Mouse (Mus musculus) MEL-GATA-1-ER (cell line): Measurements from ENCODE around the gene Dcaf4.

ENCODE experiments used
- DNase-seq: peaks from one replicate; pipeline ENCODE4 v3.0.0-alpha.2; 2012; ENCODE audit warnings: low read depth; ENCODE audit errors: extremely low read depth

The Dcaf4 gene

DNA sequence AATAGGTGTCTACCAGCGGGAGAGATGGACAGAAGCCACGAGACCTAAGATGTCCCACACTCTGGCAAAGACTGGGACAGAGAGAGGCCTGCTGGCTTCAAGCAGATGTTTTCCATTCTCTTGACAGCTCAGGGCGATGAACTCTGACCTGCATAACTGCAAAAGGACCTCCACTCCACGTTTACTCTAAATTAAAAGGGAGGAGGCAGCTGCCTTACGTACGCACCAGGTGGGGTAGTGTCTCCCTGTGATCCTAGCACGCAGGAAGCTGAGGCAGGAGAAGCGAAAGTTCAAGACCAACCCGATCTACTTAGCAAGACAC lies 24.3 kb upstream of the Dcaf4 start:
- DNase-seq, result no peak

DNA sequence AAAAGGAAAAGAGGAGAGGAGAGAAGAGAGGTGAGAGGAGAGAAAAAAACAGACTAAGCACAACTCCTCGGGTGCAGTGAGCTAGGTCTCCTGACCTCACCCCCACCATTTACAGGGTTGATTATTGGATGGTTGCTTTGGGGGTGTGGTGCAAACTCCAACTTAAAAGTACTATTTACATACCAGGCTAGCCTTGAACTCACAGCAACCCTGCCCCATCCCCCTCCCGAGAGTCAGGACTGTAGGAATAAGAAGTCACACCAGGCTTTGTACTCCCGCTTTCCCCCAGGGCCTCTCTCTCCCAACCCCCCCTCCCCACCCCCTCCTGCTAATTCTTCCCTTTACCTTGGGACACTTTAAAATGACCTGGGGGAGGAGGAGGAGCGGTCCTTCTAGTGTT lies 23.9 kb upstream of the Dcaf4 start:
- no peak for DNase-seq

DNA sequence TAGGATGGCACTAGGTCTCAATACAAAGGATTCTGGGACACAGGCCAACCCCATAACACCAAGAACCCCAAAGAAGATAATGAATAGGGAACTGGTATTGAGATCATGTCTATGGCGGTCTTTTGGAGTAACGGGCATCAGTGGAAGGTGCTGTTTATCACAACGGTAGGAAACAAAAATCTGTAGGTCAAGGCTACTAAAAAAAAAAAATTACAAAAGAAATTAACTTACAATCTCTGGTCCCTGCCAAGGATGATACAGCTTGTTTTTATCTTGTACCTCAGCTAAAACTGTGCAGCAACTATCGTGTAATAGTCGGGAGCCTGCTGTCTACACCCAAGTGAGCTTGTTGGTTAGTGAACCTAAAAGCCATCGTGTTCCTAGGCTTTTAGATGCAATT lies 23.5 kb upstream of the Dcaf4 start:
- peak; percentile 76 for DNase-seq

DNA sequence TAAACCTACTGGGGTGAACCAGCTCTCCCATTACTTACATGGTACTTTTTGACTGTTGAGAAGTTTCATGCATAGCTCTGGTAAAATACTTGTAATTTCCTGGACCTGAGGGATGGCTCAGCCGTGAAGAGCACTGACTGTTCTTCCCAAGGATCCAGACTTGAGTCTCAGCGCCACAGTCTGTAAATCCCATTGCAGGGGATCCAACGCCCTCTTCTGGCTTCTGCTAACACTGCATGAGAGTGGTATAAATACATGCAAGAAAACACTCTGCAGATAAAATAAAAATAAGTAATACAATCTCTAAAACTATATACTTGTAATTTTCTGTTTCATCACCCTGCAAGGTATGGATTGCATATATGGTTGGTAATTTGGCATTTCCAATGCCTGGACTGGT lies 22.3 kb upstream of the Dcaf4 start:
- DNase-seq, result no peak

DNA sequence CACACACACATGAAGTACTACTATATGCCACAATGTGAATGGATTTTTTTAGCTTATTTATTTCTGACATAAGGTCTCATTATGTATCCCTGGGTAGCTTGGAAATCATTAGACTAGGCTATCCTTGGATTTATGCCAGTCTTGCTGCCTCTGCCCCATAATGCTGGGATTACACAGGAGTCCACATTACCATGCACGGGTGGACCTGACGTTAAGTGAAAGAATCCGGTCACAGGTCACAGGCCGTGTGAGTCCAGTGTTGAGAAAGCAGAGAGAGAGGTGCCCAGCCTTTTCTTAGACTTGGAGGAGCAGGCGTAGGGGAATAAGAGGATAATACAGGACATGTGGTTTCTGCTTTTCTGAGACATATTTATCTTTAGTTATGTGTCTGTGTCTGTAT lies 21.0 kb upstream of the Dcaf4 start:
- no peak for DNase-seq

DNA sequence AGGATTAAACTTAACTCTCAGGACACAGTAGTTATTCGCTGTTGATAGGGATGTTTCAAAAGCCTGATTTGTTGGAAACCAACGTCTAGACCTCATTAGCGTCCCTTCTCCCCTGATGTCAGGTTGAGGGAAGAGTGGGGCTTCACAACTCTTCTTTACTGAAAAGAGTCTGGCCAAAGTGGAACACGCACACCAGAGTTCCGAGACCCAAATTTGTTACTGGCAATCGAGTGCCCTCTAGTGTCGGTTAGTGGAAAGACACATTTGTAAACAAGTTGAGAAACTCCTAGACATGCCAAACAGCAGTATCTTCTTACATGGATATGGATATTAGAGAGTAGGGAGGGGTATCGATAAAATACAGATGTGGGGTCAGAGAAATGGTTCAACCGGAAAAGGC lies 18.1 kb upstream of the Dcaf4 start:
- DNase-seq, result peak; percentile 64

DNA sequence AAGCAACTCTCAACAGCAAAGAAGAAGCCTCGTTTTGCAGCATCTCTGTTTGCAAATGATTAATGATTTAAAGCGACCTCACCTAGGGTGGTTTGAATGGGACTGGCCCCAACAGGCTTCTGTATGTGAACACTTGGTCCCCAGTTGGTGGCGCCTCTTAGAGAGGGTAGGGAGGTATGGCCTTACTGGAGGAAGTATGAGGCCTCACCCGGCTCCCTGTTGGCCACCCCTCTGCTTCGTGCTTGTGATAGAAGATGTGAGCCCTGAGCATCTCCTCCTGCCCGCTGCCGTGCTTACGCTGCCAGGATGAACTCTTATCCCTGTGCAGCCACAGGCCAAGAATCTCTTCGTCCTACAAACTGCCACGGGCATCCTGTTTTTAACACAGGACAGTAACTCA lies 13.7 kb upstream of the Dcaf4 start:
- DNase-seq, result no peak

DNA sequence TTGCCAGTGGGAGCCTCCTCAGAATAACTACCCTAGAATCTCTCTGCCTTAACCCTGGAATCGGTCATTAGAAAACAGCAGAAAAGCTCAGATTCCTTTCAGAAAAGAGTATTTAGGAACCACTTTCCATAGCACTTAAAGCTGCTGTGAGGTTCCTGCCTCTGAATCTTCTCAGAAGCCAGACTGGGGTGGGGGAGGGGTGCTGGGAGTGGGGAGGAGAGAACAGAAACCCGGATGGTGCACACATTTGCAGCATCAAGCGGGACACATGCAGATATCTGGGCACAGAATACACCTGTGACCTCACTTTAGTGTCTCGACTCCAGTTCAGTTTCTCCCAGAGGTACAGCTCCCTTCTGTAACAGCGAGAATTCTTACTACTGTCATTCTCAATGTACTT lies 9.7 kb upstream of the Dcaf4 start:
- no peak for DNase-seq

DNA sequence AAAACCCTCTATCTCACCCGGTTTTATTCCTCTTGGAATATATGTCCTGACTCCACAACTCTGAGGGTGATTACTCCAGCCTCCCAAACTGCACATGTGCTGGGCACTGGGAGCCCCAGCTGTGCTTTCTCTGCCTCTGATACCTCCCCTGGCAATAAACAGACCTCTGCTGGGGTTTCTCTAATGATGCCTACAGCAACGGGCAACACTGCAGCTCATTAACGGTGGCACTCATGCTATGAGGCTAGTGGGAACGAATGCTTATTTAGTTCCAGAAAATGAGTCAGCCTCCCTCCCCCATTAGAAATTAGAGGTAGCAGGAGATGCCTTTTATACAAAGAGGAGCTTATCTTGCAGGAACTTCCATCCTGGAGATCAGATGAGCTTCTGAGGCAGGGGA lies 7.5 kb upstream of the Dcaf4 start:
- DNase-seq, result no peak

DNA sequence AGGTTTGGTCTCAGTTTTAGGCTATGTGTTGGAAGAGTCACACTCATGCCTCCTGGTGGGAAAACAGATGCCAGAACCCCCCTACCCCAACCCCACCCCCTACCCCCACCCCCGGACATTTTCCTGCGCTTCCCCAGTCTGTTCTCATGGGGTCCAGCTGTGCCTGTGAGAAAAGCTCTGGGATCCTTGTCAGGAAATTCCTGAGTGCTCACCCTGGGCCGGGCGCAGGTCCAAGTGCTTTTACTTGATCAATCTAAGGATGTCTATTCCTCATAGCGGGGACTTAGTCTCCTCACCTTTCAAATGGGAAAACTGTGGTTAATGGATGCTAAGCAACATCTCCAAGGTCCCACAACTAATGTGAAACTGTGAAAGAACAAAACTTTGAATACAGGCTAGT lies 7.1 kb upstream of the Dcaf4 start:
- no peak for DNase-seq

DNA sequence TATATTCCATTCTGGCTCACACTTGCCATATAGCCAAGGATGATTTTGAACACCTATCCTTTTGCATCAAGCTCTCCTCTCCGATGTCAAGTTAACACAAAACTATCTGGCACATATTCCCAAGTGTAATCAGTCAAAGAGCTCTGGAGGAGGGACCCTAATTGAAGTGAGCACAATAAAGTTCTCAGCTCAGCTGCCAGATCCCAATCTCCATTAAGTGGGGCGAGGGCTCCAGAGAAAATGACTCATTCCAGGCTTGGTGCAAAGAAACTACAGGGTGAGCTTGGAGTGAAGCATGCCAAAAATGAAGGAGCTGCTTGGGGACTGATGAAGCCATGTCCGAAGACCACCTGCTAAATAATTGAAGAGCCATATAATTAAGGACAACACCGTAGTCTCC lies 6.0 kb upstream of the Dcaf4 start:
- no peak for DNase-seq

DNA sequence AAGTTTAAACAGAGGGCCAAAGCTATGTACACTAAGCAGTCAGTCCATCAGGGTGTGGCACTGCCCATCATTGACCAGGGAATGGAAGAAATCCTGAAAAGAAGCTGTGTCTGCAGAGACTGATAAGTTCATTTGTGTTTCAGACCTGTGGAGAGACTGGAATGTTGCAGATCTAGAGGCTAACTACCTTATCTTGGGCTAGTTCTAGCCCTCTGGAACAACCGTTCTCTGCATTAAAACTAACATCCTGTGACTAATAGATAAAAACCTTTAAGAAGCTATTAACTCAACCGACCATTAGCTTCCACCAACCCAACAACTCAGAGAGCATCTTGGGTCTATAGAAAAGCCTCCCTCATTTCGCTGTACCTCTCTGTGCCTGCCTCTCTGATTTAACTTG lies 2.7 kb upstream of the Dcaf4 start:
- DNase-seq, result no peak

DNA sequence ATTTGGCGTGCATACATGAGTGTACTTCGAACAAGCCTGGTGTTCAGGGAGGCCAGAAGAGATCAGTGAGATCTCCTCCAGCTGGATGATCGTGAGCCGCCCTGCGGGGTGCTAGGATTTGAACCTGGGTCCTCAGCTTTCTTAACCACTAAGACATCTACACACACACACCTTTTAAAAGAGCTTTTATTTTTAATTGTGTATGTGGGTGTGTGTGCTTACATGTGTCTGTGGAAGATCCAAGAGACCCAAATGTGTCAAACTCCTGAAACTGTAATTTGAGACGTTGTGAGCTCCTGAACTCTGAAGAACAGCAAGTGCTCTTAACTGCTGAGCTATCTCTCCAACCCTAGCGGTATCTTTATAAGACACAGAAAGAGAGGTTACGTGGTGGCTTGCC lies 817 bp downstream of the Dcaf4 start:
- DNase-seq, result no peak

DNA sequence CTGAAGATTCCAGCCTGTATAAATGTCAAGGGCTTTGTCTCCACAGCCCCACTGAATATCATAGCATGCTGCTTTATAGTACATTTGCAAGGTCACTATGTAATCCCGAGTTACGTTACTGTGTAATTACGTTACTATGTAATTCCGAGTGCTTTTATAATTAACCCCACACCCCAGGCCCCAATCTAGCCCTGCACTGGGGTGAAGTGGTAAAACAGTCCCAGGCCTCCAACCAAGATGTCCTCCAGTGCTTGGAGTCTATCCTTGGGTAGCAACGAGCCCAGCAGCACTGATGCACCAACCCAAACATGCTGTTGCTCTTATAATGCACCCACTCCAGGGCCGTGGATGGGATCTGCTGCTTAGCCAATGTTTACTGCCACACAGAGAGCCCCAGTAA lies 2.8 kb downstream of the Dcaf4 start:
- DNase-seq, result no peak

DNA sequence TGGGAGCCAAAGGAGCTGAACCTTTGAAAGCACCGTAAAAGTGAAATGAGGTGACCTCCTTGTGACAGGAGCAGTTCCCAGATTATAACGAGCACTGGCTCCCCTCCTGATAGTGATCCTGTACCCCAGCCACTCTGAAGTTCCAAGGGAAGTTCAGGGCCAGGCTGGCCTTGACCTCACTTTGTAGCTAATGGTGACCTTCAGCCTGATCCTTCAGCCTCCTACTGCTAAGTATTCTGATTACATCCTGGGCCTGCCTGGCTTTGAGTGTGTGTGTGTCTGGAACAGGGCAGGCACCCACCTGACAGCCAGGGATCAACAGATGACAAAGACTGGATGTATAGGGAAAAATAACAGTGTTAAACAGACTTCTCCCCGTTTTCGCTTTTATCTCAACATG lies 3.6 kb downstream of the Dcaf4 start:
- DNase-seq, result no peak

DNA sequence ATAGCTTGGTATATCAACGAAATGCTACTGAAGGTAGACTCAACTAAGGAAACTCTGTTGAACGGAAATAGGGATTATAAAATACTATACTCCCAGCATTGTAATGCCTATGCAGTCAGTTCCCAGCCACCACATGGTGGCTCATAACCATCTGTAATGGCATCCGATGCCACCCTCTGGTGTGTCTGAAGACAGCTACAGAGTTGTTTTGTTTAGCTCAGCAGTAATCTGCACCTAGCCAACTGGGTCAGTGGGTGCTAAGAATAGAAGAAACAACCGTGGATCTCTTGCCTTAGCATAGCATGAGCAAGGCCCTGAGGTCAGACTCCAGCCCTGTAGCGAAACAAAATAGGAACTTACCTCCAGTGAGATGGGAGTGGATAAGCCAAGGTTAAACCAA lies 4.1 kb downstream of the Dcaf4 start:
- no peak for DNase-seq

DNA sequence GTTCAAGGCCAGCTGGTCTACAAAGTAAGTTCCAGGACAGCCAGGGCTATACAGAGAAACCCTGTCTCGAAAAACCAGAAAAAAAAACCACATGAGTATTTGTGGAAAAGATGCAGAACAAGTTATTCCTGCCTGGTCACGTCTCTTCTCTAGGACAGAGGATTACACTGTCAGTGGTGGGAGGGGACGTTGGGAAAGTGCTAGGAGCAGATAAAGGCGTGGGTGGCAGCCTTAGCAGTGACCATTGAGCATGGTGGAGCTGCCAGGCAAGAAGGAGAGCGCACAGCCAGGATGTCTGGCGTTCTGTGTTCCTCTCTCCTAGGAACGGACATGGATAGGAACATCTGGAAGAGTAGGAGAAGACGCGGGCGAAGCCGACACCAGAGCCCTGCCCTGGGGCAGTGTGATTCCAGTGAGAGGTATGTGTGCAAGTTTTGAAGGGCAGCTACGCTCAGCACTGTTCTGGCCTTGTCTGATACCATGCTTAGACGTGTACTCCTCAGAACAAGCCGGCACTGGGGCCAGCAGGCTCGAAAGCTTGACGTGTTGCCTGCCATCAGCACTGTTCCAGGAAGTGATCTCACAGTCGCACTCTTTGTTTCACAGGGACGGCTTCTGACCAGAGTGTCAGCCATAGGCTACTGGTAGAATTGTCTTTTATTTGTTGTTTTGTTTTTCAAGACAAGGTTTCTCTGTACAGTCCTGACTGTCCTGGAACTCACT lies 5.7 kb downstream of the Dcaf4 start:
- no peak for DNase-seq

DNA sequence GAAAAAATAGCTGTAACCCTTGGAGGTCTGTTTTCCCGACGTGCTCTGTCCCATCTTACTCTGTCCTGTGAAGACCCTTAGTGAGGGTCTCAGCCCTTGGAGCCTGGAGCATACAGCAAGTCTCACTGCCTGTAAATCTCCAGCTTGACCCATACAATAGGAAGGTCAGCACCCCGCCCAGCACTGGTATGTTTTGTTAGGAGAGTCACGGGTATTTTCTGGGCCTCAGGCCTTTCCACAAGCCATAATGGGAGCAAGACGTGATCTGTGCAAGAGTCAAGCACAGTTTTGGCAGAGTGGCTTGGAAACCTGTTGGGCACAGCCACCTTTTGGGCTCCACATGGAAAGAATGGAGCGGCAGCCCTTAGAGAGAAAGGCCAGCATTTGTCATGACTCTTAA lies 7.5 kb downstream of the Dcaf4 start:
- no peak for DNase-seq

DNA sequence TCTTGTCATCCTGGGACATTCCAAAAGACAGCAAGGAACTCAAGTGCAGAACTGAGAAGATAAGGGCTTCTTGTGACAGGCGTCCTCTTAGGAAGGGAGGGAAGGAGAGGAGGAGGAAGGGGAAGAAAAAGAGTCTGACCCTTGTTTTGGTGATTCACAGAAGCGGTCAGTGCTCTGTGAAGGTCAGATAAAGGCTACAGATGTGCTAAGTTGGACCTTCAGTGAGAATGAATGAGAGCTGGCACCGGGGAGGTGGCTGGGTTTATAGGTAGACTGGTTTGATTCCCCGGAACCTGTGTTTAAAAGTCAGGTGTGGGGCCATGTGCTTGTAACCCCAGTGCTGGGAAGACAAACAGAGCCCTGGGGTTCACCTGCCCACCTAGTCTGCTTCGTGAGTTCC lies 8.4 kb downstream of the Dcaf4 start:
- DNase-seq, result no peak

DNA sequence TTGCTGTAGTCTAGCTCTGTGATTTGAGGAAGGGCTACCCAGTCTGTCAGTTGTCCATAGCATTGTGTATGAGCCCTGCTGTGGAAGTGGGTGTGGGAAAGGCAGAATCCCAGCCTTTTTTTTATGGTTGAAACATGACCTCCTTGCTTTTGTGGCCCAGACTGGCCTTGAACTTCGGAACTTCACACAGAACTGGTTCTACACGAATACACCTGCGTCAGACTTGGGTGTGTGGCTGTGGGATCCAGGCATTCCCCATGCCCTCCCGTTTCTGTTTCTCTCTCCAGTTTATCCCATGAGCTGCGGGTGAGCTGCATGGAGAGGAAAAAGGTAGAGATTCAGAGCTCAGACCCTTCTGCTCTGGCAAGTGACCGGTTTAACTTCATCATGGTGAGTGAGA lies 11.7 kb downstream of the Dcaf4 start:
- no peak for DNase-seq

DNA sequence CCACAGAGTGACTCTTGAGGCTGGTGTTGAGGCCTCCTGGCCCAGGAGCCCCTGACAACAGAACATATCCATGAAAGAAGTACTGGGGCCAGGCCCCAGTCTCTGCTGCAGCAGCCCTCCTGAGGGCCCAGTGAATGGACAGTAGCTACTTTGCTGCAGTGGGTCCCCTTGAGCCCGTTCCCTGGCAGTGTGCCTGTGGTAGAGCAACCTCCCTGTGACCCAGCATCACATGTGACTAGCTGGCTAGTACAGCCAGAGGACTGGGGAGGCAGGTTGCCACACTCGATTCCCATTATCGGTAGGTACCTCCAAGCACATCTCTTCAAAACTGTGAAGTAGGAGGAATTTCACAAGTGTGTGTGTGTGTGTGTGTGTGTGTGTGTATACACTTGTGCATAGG lies 12.7 kb downstream of the Dcaf4 start:
- no peak for DNase-seq

DNA sequence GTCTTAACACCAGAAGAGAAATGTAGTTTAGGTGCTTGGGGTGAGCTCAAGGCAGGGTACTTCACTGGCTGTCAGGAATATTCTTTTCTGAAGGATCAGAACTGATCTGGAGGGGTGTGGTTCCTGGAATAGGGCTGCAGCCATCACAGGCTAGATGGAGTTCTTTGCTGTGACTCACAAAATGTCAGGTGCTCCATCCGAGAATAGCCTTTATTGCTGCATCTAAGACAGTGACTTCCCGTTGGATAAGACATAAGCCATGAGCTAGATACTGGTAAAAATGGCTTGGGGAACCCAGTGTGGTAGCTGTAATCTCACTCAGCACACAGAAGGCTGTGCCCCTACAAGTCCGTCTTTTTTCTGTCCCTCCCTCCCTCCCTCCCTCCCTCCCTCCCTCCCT lies 13.9 kb downstream of the Dcaf4 start:
- DNase-seq, result no peak

DNA sequence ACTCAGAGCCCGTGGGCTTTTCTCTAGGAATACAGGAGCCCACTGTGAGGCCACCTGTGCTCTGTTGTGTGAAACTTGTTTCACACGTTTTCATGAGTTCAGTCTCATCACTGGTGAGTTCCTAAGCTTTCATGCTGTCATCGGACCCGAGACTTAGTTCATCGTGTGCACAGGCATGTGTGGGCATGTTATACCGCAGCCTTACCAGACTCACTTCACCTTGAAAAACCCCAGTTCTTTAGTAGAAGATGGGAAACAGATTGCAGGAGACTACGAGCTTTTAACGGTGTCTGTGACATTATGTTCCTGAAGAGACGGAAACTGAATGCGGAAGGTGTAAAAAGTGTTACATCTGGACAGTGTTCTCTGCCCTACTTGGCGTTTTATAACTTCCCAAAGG lies 15.2 kb downstream of the Dcaf4 start:
- DNase-seq, result no peak

DNA sequence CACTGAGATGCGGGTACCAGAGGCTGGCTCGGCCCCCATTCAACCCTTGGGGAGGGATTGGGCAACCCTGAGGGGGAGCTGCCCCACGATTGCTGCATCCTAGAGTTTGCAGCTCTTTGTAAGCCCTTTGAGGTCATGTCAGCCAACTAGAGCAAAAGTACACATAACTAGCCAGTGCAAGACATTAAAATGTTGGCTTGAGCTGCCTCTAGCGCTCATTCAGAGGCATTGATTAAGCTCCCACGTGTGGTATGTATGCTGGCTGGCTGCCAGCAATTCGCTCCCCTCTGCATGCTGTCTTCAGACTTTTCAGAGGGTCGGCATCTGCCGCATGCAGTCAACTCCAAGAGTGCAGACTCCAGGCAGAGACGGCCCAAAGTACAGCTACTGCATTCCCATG lies 15.8 kb downstream of the Dcaf4 start:
- no peak for DNase-seq
